Mouse (Mus musculus) lung, postnatal 0 days (tissue): ENCODE results near the gene Cyp2d10.
"Not testable (repeated sequence)": the region's sequence is repeated elsewhere in the genome, so short reads cannot be mapped to it uniquely, and the experiment has no call there.

ENCODE experiments used
- CTCF ChIP-seq: IDR thresholded peaks from 2 replicates; pipeline ENCODE4 v1.5.1; 2016; ENCODE audit warnings: antibody characterized with exemption, mild to moderate bottlenecking
- EP300 ChIP-seq: IDR thresholded peaks from 2 replicates; pipeline ENCODE4 v1.6.1; 2016; ENCODE audit warnings: antibody characterized with exemption, mild to moderate bottlenecking, control low read depth

DNA sequence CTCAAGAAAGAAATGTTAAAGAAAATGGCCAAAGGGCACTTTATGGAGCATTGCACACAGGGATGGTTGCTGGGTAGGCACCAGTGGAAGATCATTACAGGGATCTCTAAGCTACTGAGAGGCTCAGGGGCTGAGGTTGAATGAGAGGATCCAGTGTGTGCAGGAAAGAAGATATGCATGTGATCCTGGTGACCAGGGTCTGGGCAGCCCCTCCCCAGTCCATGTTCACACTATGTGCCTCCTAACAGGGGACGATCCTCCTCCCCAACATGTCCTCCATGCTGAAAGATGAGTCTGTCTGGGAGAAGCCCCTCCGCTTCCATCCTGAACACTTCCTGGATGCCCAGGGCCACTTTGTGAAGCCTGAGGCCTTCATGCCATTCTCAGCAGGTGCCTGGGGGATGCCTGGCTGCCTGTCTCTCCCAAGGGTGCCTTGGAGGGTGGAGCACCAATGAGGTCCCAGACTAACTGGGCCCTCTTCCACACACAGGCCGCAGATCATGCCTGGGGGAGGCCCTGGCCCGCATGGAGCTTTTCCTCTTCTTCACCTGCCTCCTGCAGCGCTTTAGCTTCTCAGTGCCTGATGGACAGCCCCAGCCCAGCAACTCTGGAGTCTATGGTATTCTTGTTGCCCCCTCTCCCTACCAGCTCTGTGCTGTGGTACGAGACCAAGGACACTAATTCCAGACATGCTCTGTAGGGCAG, 49.2 kb upstream of the Cyp2d10 start:
- not testable (repeated sequence) for TF ChIP-seq CTCF, EP300
